Mouse (Mus musculus): ENCODE results near the gene Bad. TPM values are rescaled to one million over a fixed set of nuclear protein-coding genes. Genes with fewer than 3 reads are reported as not detected.

Bad gene
- polyA plus RNA-seq, 1 experiment = 197 TPM

DNA sequence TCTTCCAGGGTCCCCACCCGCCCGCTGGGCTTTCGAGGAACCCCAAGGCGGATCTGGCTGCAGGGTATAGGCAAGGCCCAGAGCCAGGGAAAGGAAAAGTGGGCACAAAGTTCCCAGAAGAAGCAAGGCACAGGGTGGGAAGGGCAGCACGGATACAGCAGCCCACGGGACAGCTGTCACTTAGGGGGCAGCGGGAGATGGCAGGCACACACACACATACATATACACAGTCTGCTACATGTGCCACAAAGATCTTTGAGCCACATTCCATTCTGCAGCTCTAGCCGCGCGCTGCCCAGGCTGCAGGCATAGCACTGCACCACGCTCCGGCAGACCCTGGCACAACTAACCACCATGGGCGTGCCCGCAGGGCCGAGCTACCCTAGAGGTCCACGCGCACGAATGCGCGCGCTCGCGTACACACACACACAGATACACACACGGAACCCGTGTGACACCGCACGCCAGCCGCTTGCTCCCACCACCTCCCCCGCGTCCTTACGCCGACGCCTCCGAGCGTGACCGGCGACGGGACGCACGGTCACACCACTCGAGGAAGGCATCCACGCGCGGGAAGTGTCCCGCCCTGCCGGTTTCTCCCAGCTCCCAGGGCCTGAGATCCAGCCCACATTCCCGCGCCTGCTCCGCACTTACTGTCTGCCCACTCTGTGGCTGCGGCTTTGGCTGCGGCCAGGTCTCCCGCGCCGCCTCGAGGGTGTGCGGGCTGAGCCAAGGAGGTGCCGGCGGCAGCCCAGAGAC, 8.0 kb upstream of the Bad start:
- Histone ChIP-seq H3K36me3 (replicated peaks; ENCODE audit: low read length) (peaks cover 12% of the 10 kb centered on the region), H3K4me1 (peaks cover 44% of the 10 kb centered on the region), H3K4me3 (replicated peaks) (peak overlapping the region; percentile 89), H3K9me3 (no peaks in the 10 kb centered on the region), H3K27me3 (replicated peaks) (peaks cover 65% of the 10 kb centered on the region)
- no peak for TF ChIP-seq GATA1 (IDR thresholded peaks at IDR 0.05; ENCODE audit: borderline replicate concordance, low read length)
- TF ChIP-seq FLI1 (IDR thresholded peaks at IDR 0.05; ENCODE audit: low read length) = no peak

DNA sequence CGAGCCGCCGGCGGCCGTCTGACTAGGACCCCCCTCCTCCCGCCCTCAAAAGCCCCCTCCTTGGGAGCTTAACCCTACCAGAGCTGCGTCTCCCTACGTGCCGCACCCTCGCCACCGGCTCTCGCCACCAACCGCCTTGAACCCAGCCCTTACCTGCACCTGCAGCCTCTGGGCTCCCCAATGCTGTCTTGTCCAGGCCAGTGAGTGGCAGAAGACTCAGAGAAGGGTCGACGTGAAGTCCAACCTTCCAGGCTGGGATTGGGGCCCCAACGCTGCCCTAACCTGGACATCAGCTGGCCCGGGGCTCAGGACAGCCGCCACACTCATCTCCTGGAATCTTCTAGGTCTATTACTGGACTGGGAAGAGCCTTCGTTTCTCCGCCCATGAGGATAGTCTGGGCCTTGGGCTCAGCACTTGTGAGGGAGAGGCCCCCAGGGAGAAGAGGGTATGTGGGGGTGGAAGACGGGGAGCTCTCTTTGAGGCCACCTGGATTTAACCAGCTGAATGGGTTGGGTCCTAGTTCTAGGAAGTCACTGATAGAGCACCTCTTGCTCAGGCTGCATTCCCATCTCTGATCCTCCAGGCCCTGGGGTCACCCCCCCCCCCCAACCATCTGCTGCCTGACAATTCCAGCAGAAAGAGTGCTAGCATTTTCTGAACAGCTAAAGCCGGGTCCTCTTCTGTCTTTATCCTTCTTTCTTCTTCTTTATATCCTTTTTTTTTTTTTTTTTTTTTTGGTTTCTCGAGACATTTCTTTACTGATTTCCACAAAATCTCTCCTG, 7.3 kb upstream of the Bad start, which contains the start of gene Kcnk4:
TSS of gene Kcnk4 (minus strand) at position 321 of the 783 bp plus-strand sequence.
- no peak for TF ChIP-seq FLI1 (IDR thresholded peaks at IDR 0.05; ENCODE audit: low read length)
- TF ChIP-seq GATA1 (IDR thresholded peaks at IDR 0.05; ENCODE audit: borderline replicate concordance, low read length) = no peak

DNA sequence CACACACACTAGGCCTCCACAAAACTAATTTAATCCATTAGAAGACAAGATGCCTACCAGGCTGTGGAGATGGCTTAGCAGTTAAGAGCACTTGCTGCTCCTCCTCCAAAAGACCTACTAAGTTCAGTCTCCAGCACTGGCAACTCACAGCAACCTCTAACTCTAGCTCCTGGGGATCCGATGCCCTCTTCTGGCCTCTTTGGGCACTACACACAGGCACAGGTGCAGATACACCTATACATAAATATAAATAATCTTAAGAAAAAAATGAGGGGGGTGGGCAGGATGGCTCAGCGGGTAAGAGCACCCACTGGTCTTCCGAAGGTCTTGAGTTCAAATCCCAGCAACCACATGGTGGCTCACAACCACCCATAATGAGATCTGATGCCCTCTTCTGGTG, 5.4 kb upstream of the Bad start:
- TF ChIP-seq FLI1 (IDR thresholded peaks at IDR 0.05; ENCODE audit: low read length) (no peak), GATA1 (IDR thresholded peaks at IDR 0.05; ENCODE audit: borderline replicate concordance, low read length) (no peak)
- Histone ChIP-seq H3K4me3 (replicated peaks) (no peak overlapping the region), H3K36me3 (replicated peaks; ENCODE audit: low read length) (peaks cover 29% of the 10 kb centered on the region), H3K9me3 (no peaks in the 10 kb centered on the region), H3K4me1 (peaks cover 59% of the 10 kb centered on the region), H3K27me3 (replicated peaks) (peaks cover 48% of the 10 kb centered on the region)

More for the DNA sequence above, 7.3 kb upstream of the Bad start, which contains the start of gene Kcnk4:
- Histone ChIP-seq H3K27me3 (replicated peaks) (peaks cover 59% of the 10 kb centered on the region), H3K9me3 (no peaks in the 10 kb centered on the region), H3K4me3 (replicated peaks) (peak within 1 kb of the TSS; percentile 89), H3K4me1 (peaks cover 49% of the 10 kb centered on the region), H3K36me3 (replicated peaks; ENCODE audit: low read length) (peaks cover 20% of the 10 kb centered on the region)

DNA sequence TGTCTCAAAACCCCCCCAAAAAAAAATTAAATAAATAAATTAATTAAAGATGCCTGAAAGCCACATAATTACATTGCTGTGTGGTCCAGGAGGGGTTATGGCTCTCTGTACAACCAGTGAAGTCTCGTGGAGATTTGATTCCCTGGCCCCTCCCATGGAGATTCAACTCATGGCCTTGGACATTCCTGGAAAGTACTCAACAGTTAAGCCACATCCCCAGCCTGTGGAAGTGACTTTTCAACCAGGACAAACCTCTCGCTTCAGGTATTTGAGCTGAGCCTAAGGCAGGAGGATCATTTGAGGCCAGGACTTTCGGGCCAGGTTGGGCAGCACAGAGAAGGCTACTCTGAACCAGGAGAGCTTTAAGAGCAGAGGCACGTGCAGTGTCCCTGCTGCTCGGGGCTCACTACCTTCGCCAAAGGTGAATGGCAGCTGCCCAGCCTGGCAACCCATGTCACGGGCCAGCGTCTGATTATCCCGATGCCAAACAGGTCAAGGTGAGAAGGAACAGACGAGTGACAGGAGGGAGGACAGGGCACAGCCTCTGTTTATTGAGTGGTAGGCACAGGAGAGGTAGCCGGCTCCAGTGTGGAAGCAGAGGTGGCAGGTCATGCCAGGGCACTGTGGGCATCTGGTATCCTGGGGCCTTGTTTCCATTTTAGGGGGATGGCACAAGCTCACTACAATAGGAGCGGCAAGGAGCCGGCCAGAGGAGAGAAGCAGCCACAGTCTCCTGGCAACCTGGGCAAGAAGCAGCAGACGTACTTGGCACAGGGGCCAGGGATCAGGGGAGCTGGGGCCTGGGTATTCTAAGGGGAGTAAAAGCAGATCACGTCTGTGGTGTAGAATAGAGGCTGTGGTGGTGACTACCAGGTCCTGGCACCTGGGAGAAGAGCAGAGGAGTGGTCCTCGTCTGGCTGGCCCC, 3.9 kb upstream of the Bad start:
- no peak overlapping the region for H3K4me3 ChIP-seq (replicated peaks)
- H3K9me3 ChIP-seq = no peaks in the 10 kb centered on the region
- no peak for TF ChIP-seq FLI1 (IDR thresholded peaks at IDR 0.05; ENCODE audit: low read length)
- no peak for TF ChIP-seq GATA1 (IDR thresholded peaks at IDR 0.05; ENCODE audit: borderline replicate concordance, low read length)
- H3K4me1 ChIP-seq = peaks cover 51% of the 10 kb centered on the region
- peaks cover 29% of the 10 kb centered on the region for H3K36me3 ChIP-seq (replicated peaks; ENCODE audit: low read length)
- H3K27me3 ChIP-seq (replicated peaks) = peaks cover 33% of the 10 kb centered on the region

DNA sequence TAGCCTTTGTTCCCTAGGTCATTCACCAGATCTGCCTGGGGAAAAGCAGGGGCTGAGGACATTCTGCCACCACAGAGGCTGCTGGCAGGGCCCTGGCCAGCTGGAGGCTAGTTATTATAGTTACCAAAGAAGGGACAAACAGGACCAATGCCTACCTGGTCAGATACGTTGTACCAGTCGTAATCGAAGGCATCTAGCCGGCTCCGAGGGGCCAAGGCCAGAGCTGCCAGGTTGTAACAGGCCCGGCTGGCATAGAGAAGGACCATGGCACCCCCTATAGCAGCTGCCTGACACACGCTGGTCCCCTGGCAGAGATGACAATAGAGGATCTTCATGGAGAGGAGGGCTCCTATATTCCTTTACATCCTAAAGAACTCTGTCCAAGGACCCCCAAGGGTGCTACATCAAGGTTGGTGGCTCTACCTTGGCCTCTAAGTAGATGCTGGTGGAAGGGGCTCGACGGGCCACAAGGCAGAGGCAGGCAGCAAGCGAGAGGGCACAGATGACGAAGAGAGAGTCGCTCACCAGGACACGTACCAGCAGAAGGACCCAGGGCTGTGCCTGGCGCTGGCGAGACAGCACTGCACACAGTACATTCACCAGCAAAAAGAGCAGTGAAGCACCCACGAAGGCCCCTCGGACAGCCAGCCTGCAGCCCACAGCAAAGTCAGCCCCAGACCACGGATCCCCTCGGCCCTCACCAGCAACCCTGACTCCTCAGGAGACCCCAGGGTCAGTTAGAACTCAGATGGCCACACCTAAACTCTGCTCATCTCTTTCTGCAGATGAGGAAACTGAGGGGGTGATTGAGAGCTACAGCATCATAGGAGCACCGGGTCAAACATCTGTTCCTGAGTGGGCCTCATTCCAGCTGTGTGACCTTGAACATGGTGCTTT, 2.3 kb upstream of the Bad start:
- peaks cover 49% of the 10 kb centered on the region for H3K4me1 ChIP-seq
- H3K4me3 ChIP-seq (replicated peaks) = peak overlapping the region; percentile 50
- TF ChIP-seq FLI1 (IDR thresholded peaks at IDR 0.05; ENCODE audit: low read length) = no peak
- no peak for TF ChIP-seq GATA1 (IDR thresholded peaks at IDR 0.05; ENCODE audit: borderline replicate concordance, low read length)
- H3K9me3 ChIP-seq = no peaks in the 10 kb centered on the region
- peaks cover 18% of the 10 kb centered on the region for H3K27me3 ChIP-seq (replicated peaks)
- peaks cover 35% of the 10 kb centered on the region for H3K36me3 ChIP-seq (replicated peaks; ENCODE audit: low read length)

DNA sequence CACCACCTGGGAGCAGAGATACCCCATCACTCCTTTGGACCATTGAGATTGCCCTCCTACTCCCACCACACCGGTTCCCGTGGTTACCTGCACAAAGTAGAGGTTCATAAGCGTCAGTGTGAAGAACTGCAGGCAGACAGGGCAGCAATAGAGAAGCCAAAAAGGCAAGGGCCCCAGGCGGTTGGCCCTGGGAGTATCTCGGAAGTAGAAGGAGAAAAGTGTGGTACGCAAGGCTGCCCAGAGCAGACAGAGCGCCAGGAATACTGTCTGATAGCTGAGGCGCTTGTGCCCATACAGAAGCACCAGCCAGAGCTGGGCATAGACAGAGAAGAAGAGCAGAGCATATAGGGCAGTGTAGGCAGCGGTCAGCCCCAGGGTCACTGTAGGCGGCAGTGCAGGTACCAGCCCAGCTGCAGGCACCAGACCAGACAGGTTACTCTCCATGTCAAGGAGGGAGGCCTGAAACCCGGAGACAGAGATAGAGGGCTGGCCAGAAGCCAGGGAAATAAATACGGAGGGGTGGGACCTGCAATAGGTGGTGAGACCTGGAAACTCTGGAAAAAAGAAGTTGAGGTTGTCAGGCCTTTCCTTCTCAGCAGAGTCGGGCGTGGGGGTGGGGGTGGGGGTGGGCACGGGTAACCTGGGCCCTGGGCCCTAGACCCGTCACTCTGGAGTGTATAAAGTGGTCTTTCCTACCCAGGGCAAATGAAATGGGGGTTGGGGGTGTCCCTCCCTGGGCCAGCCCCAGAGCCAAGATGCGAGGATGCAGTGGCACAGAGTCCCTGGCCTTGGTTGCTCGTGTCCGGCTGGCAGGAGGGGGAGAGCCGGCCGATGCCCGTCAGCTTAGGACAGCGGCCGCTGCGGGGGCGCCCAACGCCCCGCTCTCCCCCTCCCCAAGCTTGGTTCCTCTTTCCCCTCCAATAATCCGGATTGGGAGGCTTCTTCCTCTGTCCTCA, 987 bp upstream of the Bad start:
- H3K4me1 ChIP-seq = peaks cover 56% of the 10 kb centered on the region
- peak overlapping the region; percentile 98 for H3K4me3 ChIP-seq (replicated peaks)
- peaks cover 6% of the 10 kb centered on the region for H3K27me3 ChIP-seq (replicated peaks)
- peaks cover 43% of the 10 kb centered on the region for H3K36me3 ChIP-seq (replicated peaks; ENCODE audit: low read length)
- TF ChIP-seq FLI1 (IDR thresholded peaks at IDR 0.05; ENCODE audit: low read length) = no peak
- no peak for TF ChIP-seq GATA1 (IDR thresholded peaks at IDR 0.05; ENCODE audit: borderline replicate concordance, low read length)
- no peaks in the 10 kb centered on the region for H3K9me3 ChIP-seq

DNA sequence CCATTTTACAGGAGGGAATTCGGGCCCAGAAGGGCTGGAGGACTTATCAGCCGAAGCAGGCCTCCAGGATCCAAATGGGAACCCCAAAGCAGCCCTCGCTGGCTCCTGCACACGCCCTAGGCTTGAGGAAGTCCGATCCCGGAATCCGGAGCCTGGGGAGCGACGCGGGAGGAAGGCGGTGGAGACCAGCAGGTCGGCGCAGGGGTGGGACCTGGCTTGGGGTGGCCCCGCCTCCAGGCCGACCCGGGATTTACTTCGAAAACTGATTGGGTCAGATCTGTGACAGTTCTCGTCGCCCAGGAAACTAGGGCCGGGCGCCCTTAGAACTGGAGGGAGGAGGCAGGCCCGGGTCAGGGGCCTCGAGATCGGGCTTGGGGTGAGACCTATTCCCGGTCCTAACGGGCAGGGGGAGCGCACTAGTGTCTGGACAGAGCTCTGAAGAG, 609 bp downstream of the Bad start, which contains the start of gene Gpr137:
TSS of gene Gpr137 (minus strand) at position 232 of the 443 bp plus-strand sequence.
- H3K9me3 ChIP-seq = no peaks in the 10 kb centered on the region
- TF ChIP-seq GATA1 (IDR thresholded peaks at IDR 0.05; ENCODE audit: borderline replicate concordance, low read length) = no peak
- peaks cover 65% of the 10 kb centered on the region for H3K4me1 ChIP-seq
- no peaks in the 10 kb centered on the region for H3K27me3 ChIP-seq (replicated peaks)
- H3K4me3 ChIP-seq (replicated peaks) = peak within 1 kb of the TSS; percentile 98
- peaks cover 59% of the 10 kb centered on the region for H3K36me3 ChIP-seq (replicated peaks; ENCODE audit: low read length)

DNA sequence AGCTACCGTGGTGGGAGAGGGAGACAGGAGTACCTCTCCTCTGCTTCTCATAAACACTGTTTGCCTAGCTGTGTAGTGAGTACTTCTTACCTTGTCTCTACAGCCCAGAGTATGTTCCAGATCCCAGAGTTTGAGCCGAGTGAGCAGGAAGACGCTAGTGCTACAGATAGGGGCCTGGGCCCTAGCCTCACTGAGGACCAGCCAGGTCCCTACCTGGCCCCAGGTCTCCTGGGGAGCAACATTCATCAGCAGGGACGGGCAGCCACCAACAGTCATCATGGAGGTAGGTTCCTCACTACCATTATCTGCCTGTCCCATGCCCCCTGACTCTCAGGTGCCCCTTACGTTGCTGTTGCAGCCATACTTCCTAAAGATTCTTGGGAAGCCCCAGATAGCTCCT, 1.1 kb downstream of the Bad start:
- Histone ChIP-seq H3K9me3 (no peaks in the 10 kb centered on the region), H3K36me3 (replicated peaks; ENCODE audit: low read length) (peaks cover 58% of the 10 kb centered on the region), H3K4me1 (peaks cover 64% of the 10 kb centered on the region), H3K4me3 (replicated peaks) (peak overlapping the region; percentile 98), H3K27me3 (replicated peaks) (no peaks in the 10 kb centered on the region)
- TF ChIP-seq FLI1 (IDR thresholded peaks at IDR 0.05; ENCODE audit: low read length) = no peak
